Mouse (Mus musculus) ovary, postnatal 14 days (tissue): ENCODE data around the gene Pdzd7.

Experiments used
- DNase-seq: peaks from one replicate; pipeline ENCODE4 v3.0.0; 2022; ENCODE audit warnings: low spot score

The Pdzd7 gene

DNA sequence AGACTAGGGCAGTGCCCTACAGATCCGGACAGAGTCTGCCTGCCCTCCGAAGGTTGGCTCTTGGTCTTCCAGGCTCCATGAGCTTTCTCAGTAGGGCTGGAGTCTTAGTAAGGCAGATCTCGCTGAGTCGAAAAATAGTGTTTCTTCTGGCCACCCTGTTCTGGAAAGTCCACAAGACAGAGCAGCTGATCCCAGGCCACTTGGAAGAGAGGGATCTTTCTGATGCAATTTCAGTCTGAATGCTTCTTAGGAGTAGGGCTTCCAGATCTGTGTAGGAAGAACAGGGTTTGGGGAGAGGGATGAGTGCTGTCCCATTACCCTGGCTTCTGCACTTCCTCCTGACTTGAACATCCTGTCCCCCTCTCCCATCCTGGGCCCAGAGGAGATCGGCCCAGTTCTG, at the start of gene Pdzd7:
TSS of gene Pdzd7 (minus strand) at position 67 of the 400 bp plus-strand sequence.
- DNase-seq, result no peak

DNA sequence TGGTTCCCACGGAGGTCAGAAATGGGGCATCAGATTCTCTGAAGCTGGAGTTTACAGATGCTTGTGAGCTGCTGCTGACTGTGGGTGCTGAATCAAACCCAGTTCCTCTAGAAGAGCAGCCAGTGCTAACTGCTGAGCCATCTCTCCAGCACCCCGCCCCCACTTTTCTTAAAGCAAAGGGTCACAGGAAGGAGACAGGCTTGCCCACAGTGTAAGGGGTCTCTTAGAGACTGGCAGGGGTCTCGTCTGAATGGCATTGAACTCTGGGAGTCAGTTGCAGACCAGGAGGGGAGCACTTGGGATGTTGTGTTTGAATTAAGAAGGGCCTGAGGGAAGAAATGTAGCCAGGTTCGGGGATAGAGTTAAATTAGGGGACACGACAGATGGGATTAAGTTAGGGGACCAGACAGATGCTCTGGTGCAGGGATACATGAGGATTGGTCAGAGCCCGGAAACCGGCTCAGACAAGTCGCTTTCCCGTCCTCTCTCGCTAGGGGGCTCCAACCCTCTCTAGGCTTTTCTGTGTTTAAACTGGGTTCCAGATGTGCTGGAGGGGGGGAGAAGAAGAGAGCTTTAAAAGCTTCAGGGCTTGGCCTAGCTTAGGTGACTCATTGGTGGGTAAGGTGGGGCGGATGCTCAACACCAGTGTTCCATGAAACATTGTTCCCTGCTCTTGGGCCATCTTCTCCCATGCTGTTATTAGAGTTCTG, 36.5 kb upstream of the Pdzd7 start:
- DNase-seq, result no peak

DNA sequence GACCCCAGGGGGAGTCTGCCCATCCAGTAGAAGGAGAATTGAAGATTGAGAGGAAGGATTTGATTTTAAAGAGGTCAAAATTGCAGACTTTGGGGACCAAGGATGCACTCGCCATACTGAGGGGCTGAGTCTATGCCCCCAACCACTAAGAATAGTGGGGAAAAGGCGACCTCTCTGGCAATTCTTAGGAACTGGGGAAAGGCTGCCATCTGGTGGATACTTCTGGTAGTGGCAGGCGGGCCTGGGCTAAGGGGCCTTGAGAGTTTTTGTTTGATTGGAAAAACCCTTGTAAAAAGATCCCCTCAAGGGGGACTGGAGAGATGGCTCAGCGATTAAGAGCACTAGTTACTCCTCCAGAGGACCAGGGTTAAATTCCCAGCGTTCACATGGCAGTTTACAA, 35.8 kb upstream of the Pdzd7 start:
- DNase-seq, result peak; percentile 85

DNA sequence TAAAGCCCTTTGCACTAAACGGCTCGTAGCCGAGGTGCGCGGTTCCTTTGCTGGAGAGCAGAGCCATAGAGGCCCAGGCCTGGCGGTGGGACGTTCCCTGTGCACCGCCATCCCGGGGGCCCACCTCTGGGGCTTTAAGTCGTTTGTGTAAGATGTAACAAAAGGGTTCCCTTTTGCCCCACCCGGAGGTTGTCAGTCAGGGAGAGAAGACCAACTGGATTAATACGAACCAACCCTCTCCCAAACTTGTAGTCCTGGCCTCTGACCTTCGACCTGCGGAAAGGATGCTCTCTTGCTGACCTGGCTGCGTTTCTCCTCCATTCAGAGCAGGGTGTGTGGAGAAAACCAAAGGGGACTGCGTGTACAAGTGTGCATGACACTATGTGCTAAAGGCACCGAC, 35.2 kb upstream of the Pdzd7 start:
- no peak for DNase-seq

DNA sequence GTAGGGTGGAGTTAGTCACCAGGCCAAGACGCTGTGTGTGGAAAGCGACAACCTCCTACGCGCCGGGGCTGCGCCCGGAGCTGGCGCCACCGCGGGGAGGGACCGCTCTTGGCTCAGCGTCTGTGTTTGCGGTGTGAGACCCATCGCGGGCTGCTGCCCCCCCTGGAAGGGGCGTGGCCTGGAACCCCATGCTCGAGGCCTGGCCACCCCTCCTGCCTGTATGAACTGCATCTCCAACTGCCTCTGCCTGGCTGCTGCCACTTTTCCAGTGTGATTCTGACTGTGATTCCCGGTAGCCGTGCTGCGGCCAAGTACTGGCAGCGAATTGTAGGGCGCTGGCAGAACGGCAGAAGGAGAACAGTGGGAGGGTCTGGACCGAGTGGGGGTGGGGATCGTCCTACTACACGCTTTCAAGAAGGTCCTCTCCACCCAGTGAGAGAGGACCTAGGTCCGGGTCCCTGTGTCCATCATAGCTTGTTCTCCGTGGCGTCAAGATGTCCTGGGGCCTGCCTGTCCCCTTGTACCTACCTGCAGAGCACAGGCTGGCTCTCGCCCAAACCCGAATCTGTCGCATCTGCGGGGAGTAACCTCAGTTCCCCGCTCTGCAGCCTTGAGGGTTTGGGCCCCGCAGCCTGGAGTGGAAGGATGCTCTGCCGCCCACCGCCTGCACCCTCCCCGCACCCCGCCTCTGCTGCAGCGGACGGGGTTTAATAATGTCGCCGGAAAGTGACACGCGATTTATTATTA, 34.4 kb upstream of the Pdzd7 start:
- no peak for DNase-seq

DNA sequence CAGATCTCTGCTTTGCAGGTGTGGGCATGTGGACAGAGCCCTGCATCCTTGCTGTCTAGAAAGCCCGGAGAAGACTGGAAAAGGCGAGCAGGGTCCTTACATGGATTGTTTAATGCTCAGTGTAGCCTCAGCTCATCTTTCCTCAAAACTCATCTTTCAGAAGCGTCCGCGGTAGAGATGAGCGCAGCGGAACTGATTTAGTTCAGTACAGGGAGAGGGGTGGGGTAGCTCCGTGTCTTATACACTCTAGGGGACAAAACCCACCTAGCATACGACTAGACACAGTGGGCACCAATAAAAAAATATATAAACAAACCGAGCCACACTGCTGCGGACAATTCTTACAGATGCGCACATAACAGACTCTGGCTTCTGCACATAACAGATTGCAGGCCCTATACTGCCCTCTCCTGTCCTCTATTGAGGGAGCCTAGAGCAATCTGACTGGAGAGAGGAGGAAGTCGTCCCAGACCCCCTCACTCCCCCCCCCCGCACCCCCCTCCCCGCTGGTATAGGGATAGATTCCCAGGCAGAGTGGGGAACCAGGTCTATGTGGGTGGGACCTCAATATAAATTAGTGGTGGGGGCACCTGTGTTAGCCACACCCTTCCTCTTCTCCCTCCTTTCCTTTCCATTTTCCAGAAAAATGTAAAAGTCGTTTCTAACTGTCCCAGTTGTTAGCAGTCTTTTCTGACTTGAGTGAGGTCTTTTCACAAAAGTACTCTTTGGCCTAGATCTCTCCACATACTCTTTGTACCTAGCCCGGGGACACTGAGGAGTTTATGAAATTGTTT, 33.7 kb upstream of the Pdzd7 start:
- no peak for DNase-seq

DNA sequence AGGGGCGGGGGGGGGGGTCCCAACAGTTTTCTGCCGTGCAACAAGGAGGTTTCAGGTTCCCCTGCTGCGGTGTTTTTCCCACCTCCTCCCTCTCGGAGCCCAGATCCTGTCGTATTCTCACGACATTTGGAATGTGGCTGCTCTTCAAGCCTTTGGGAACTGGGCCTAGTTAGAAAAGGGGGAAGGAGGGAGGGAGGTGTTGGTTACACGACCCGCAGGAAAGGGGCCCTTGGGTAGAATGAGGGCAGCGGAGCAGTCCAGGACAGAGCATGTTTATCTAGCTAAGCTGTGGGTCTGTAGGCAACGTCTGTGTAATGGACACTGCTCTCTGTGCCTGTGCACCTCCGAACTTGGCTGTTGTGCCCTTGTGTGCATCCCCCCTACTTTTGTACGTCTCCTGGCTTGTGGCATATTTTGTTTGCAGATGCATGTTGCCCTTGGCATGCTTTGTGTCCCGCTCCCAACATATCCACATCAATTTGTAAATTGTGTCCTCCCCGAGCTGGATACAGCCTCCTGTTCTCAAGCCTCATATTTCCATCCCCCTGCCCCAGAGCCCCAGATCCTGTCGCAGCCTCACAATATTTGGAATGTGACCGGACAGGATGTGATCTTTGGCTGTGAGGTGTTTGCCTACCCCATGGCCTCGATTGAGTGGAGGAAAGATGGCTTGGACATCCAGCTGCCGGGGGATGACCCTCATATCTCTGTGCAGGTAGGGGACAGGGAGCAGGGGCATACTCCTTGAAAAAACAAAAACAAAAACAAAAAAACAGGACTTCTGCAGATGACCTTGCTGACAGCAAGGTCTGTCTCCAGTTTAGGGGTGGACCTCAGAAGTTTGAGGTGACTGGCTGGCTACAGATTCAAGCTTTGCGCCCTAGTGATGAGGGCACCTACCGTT, 32.5 kb upstream of the Pdzd7 start:
- no peak for DNase-seq

DNA sequence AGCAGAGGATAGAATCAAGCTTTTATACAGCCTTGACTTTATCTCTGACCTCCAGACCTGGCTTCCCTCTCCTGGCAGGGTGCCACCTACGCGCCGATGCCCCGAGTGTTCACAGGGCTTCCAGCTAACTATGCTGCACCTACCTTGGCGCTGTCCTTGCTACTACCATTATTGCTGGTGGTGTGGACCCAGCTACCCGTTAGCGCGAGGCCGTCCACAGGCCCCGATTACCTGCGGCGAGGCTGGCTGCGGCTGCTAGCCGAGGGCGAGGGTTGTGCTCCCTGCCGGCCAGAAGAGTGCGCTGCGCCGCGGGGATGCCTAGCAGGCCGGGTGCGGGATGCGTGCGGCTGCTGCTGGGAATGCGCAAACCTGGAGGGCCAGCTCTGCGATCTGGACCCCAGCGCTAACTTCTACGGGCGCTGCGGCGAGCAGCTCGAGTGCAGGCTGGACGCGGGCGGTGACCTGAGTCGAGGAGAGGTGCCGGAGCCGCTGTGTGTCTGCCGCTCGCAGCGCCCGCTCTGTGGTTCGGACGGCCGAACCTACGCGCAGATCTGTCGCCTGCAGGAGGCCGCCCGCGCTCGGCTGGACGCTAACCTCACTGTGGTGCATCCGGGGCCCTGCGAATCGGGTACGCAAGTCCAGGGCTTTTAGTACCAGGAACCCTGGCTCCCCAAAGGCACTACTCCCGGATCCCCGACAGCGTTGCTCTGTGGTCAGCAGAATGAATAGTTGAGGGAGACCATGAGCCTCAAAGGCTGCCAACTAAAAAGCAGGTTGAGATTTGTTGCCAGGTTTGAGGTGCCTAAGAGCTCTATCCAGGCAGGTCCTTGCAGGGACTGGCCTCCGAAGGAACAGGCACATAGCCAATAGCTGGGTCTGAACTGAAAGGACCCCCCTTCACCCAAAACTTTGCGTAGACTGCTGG, 31.3 kb upstream of the Pdzd7 start:
- DNase-seq, result no peak

DNA sequence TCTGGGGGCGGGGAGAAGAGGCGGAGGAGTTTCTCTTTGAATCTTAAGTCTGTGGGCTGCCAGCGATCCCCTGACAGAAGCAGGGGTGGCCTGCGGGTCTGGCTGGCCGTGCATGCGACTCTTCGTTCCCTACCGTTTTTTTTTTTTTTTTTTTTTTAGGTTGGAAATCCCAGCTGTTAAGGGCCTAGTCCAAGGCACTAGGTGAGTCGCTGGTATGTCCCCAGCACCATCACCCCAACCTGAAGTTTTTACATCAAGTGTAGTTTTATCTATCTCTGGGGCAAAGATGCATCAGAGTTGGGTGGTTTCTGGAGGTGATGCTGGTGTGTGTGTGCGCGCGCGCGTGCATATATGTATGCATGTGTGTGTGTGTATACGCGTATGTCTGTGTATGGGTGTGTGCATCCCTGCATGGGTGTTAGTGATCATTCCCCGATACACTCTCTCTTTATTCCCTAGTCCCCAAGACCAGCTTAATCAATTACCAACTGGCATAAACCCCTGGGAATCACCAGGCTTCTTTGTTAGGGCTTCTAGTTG, 30.6 kb upstream of the Pdzd7 start:
- DNase-seq, result no peak

DNA sequence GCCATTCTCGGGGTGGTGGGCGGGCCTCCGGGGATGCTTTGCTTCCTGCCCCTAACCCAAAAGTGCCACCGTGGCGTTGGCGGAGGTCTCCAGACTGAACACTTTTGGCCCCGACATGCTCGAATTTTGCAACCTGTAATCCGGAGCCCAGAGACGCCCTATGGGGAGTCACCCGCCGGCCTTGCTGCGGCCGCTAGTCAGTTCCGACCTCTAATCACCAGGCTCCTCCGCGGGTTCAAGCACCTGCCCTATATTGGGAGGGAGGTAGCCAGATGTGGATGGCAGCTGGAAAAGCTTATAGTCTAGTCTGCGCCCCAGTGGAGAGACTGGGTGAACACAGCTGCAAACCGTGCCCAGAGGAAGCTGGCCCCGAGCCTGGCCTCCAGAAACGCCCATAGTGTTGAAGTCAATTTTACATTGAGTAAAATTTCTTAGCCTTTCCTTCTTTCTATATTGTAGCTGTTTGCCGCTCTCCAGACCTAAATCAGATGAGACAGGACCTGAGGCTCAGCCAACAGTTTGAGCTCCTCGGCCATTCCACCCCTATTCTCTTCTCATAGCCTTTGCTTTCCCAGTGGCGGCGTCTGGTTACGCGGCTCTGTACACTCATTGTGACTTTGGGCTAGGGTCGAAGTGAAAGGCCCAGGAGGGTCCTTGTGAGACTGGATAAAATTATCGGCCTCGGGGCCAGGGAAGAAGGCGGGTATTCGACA, 30.0 kb upstream of the Pdzd7 start:
- no peak for DNase-seq

DNA sequence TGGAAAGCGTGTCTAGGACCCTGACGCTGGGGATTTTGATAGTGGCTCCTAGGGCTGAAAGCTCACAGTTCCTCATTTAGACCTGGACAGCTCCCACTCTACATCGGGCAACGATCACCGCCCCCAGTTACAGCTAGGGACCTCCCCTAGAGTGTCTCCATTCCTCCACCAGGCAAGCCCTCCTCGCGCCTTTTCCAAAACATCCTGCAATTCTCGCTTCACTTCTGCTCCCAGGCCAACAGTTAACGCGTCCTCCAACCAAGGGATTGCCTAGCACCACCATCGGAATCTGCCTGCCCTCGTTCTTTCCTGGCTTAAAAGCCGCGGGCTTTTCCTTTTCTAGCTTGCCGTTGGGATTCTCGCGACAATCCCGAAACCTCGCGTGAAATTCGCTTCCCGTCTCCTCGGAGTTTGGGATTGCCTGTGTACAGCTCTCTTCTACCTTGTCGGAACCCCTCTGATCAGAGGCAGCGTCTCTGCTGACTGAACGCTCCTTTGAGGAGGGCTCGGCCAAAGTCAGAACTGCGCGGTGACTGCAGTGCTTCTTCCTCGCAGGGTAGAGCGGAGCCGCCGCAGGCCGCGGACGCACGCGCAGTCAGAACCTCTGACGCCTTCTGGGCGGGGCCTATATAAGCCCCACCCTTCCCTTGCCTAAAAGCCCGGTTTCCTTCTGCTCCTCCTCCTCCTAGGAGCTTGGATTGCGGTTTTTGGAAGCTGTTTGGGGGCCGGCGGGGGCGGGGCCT, 29.2 kb upstream of the Pdzd7 start, which contains the start of gene Kazald1:
TSS of gene Kazald1 (plus strand) at position 662 of the 743 bp plus-strand sequence.
- DNase-seq, result peak; percentile 93

DNA sequence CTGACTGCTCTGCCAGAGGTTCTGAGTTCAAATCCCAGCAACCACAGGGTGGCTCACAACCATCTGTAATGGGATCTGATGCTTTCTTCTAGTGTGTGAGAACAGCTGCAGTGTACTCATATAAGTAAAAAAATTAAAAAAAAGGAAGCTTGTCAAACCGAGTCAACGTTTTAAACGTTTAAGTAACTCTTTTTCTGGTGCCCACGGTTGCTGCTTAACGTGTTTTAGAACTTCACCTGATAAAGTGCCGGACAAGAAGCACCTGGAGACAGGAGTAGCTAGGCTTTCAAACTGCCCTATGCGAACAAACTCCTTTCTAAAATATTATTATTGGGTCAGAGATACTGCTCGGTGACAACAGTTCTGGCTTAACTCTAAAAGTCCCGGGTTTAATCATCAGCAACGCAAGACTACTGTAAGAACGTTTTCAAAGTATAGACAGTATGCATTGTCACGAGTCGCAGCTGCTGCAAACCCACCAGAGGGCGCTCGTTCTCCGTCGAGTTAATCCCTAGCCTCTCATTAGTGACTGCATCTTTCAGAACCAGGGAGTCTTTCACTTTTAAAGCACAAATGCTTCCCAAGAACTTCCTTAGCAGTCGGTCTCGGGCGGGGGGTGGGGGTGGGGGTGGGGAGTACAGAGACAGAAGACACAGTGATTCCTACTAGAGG, 28.5 kb upstream of the Pdzd7 start:
- peak; percentile 82 for DNase-seq

DNA sequence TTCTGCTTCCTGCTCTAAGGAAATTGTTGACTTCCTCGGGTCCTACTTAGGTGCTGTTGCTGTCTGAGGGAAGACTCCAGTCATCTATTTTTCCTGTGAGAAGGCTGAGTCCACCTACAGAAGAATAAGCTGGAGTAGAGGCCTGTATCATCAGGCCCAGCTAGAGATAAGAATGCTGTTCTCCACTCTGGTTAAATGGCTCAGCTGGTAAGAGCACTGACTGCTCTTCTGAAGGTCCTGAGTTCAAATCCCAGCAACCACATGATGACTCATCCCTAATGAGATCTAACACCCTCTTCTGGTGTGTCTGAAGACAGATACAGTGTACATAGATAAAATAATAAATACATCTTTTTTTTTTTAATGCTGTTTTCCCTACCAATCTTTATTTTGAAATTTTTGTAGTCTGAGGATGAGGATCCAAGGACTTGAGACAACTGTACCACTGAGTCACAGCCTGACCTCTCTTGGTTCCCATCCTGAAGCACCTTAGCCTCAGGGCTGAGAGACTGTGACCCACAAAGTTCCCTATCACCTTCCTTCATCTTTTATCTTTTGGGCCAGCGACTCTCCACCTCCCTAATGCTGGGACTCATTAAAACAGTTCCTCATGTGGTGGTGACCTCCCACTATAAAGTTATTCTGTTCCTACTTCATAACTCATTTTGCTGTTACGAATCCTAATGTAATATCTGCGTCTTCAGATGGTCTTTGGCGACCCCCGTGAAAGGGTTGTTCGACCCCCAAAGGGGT, 22.4 kb upstream of the Pdzd7 start:
- no peak for DNase-seq

DNA sequence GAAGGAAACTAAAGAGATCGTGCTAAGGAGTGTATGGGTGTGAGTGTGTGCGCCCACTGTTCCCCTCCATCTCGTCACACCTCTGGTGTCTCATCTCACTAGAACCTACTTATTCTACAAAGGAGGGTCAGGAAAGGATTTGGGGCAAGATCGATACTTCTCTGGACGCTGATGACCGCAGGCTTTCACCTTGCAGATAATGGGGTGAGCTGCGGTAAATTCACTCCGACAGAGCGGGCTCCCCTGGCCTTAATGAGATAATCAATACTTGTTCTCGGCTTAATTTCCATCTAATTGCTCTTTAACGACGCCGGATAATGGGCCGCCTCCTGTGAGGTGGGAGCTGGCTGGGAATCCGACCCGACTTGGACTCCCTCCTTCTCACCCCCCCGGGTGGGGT, 21.7 kb upstream of the Pdzd7 start:
- no peak for DNase-seq

DNA sequence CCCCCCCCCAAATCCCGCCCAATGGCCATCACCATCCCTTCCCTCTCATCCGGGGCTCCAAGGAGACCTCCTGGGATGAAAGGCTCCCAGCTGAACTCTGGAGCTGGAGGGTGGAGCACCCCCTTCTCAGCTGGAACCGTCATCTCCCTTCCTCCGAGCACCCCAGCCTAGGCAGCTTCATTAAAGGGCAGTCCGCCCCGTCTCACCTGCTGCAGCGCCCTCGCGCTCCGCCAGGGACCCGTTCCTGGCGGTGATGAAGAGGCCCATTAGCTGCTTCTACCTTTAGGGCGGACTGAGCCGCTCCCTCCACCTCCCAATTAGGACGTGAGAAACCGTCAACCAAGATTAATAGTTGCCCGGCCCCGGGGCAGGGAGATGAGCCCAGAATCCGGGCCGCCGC, 19.7 kb upstream of the Pdzd7 start:
- DNase-seq, result no peak

DNA sequence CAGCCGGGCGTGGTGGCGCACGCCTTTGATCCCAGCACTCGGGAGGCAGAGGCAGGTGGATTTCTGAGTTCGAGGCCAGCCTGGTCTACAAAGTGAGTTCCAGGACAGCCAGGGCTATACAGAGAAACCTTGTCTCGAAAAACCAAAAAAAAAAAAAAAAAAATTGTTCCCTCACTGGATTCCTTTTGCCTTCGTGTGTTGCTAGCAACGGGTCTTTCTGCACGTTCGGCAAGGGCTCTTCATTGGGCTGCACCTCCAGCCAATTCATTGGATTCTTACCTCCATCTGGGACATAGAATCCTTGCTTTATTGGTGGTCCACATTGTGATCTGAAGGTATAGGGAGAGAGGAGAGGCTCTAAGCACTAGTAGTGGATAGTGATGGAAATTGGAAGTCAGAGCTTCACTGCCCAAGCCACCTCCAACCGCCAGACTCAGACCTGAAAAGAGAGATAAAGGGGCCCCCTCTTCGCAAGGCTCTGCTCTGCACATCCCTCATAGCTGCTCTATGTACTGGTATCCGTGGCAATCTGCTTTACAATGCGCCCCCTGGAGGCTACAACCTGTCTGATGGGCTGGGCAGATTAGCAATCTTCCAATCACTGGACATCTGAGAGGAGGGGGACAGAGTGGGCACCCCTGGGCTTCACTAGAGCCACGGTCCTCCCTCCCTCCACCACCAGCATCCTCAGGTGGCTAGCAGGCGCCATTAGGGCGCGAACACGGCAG, 18.2 kb upstream of the Pdzd7 start:
- DNase-seq, result no peak

DNA sequence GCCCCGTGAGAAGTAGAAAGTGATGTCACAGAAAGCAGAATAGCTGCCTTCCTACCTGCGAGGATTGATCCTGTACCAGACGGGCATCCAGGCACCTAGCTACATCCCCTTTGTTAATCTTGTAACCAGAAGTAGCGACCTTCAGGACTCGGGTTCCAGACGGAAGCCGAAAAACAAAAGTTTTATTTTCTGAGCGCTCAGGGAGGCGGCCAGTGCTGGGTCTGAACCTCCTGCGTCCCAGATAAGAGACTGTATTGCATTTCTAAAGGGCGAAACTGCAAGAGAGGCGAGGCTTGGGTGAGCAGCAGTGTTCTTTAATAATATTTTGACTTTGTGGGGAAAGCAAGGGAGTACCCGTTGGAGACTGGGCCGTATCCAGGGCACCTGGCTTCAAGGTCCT, 13.3 kb upstream of the Pdzd7 start:
- DNase-seq, result no peak
